Mouse (Mus musculus): ENCODE measurements at regions not wholly inside any gene's neighbourhood (a gene's known extent, or its start where the extent isn't known, plus 50 kb on each side); places are given as distances from the start of the nearest gene placed in this dataset.

- DNase-seq (ENCODE audit: low spot score), result no peak
Observed at GRCm38 (mm10) chr3:149993199-149993598, 1002.8 kb upstream of the Adgrl2 start.

GRCm38 (mm10) chr3:149987801-149988200 lies 997.4 kb upstream of the Adgrl2 start:
- DNase-seq (ENCODE audit: low spot score), result no peak

- no peak for DNase-seq (ENCODE audit: low spot score)
Observed at GRCm38 (mm10) chr3:149956993-149957392, 966.6 kb upstream of the Adgrl2 start.

GRCm38 (mm10) chr3:149936197-149936596 lies 945.8 kb upstream of the Adgrl2 start:
- no peak for DNase-seq (ENCODE audit: low spot score)

GRCm38 (mm10) chr3:149934832-149935231 lies 944.5 kb upstream of the Adgrl2 start:
- no peak for DNase-seq (ENCODE audit: low spot score)

- DNase-seq (ENCODE audit: low spot score), result no peak
Observed at GRCm38 (mm10) chr3:149928456-149929360, 938.4 kb upstream of the Adgrl2 start.

GRCm38 (mm10) chr3:149920206-149920605 lies 929.9 kb upstream of the Adgrl2 start:
- no peak for DNase-seq (ENCODE audit: low spot score)

GRCm38 (mm10) chr3:149918201-149918600 lies 927.8 kb upstream of the Adgrl2 start:
- no peak for DNase-seq (ENCODE audit: low spot score)

GRCm38 (mm10) chr3:149910721-149911120 lies 920.4 kb upstream of the Adgrl2 start:
- no peak for DNase-seq (ENCODE audit: low spot score)

- no peak for DNase-seq (ENCODE audit: low spot score)
Observed at GRCm38 (mm10) chr3:149901783-149902182, 911.4 kb upstream of the Adgrl2 start.

- DNase-seq (ENCODE audit: low spot score), result no peak
Observed at GRCm38 (mm10) chr3:149876553-149876952, 886.2 kb upstream of the Adgrl2 start.

- DNase-seq (ENCODE audit: low spot score), result no peak
Observed at GRCm38 (mm10) chr3:149865945-149866344, 875.6 kb upstream of the Adgrl2 start.

GRCm38 (mm10) chr3:149846941-149847539 lies 856.7 kb upstream of the Adgrl2 start:
- no peak for DNase-seq (ENCODE audit: low spot score)

- no peak for DNase-seq (ENCODE audit: low spot score)
Observed at GRCm38 (mm10) chr3:149845826-149846486, 855.6 kb upstream of the Adgrl2 start.

GRCm38 (mm10) chr3:149845083-149845825 lies 854.9 kb upstream of the Adgrl2 start:
- peak; percentile 7 for DNase-seq (ENCODE audit: low spot score)

GRCm38 (mm10) chr3:149837921-149838320 lies 847.6 kb upstream of the Adgrl2 start:
- DNase-seq (ENCODE audit: low spot score), result no peak

- DNase-seq (ENCODE audit: low spot score), result no peak
Observed at GRCm38 (mm10) chr3:149836467-149837233, 846.3 kb upstream of the Adgrl2 start.

GRCm38 (mm10) chr3:149827181-149827580 lies 836.8 kb upstream of the Adgrl2 start:
- DNase-seq (ENCODE audit: low spot score), result no peak

GRCm38 (mm10) chr3:149826757-149827156 lies 836.4 kb upstream of the Adgrl2 start:
- DNase-seq (ENCODE audit: low spot score), result no peak

- no peak for DNase-seq (ENCODE audit: low spot score)
Observed at GRCm38 (mm10) chr3:149820670-149821069, 830.3 kb upstream of the Adgrl2 start.

- no peak for DNase-seq (ENCODE audit: low spot score)
Observed at GRCm38 (mm10) chr3:149819863-149820262, 829.5 kb upstream of the Adgrl2 start.

Data from yolk sac, embryonic 10.5 days (tissue).